Mouse (Mus musculus): ENCODE results near the gene Ykt6. TPM values are rescaled to one million over a fixed set of nuclear protein-coding genes. Genes with fewer than 3 reads are reported as not detected.

Ykt6 gene
- polyA plus RNA-seq, 1 experiment from 2014 or later: 40.9 TPM

DNA sequence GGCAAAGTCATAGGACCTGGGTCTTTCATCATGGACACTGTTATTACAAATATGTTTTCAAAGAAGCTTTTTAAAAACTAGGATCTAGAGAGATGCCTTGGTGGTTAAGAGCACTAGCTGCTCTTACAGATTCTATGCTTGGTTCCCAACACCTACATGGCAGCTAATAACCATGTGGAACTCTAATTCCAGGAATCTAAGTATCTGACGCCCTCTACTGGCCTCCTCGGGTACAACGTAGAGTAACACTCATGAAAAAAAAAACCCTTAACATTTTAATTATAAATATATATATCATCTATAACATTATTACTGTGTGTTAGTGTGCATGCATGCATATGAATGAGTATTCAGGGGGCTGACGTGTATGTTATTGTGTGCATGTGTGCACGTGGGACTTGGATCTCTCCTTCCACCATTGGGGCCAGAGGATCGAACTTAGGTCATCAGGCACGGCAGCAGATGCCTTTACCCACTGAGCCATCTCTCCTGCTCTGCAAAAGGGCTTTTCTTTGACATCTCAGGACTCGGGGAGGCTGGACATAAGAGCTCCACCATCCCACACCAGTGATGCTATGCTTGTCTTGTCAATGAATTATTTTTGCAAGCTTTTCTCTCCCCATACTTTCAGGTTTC is 2.2 kb upstream of the Ykt6 start:
- DNase-seq (ENCODE audit: low spot score) (peak; percentile 52), ATAC-seq (no peak)
- Histone ChIP-seq H3K9ac (replicated peaks; ENCODE audit: low read depth) (no peak overlapping the region), H3K36me3 (ENCODE audit: insufficient read depth, low read length) (no peaks in the 10 kb centered on the region), H3K4me1 (ENCODE audit: insufficient read depth, low read depth, low read length) (peaks cover 7% of the 10 kb centered on the region; the same call in 1 of the 2 replicates), H3K9me3 (ENCODE audit: low read length) (no peaks in the 10 kb centered on the region), H3K4me2 (replicated peaks; ENCODE audit: low read depth, low read length) (no peak overlapping the region), H3K27ac (ENCODE audit: low read length) (no peak overlapping the region), H3K4me3 (ENCODE audit: low read depth, low read length) (no peak overlapping the region), H3K27me3 (replicated peaks; ENCODE audit: insufficient read depth, low read length) (no peaks in the 10 kb centered on the region)
- TF ChIP-seq EP300 (IDR thresholded peaks at IDR 0.05): no peak
- TF ChIP-seq CTCF (IDR thresholded peaks at IDR 0.05): peak; percentile 56
- 33% methylated on average over 8 of the region's 8 CpGs for WGBS

DNA sequence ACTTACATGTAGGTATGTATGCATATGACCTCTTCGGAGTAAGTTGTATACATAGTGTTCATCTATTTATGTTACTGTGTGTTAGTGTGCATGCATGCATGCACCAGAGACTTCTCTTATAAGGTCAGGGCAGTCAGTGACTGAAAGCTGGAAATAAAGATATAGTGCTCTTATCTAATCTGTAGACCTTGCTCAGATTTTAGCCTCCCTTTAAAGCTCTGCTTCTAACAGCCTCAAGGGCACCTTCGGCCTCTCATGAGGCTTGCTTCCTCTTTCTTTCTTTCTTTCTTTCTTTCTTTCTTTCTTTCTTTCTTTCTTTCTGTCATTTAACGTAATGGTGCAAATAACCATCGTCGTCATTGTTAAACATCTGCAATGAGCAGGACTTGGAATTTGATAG is 1.1 kb upstream of the Ykt6 start:
- ATAC-seq (no peak), DNase-seq (ENCODE audit: low spot score) (no peak)
- H3K9me3 ChIP-seq (ENCODE audit: low read length): no peaks in the 10 kb centered on the region
- H3K27me3 ChIP-seq (replicated peaks; ENCODE audit: insufficient read depth, low read length): no peaks in the 10 kb centered on the region
- no peak overlapping the region for H3K4me2 ChIP-seq (replicated peaks; ENCODE audit: low read depth, low read length)
- no peaks in the 10 kb centered on the region for H3K36me3 ChIP-seq (ENCODE audit: insufficient read depth, low read length)
- no peak overlapping the region for H3K9ac ChIP-seq (replicated peaks; ENCODE audit: low read depth)
- H3K4me1 ChIP-seq (ENCODE audit: insufficient read depth, low read depth, low read length): peaks cover 7% of the 10 kb centered on the region; the same call in 1 of the 2 replicates
- no peak overlapping the region for H3K4me3 ChIP-seq (ENCODE audit: low read depth, low read length)
- H3K27ac ChIP-seq (ENCODE audit: low read length): no peak overlapping the region
- 70% methylated on average over 5 of the region's 5 CpGs for whole genome bisulfite sequencing
- TF ChIP-seq CTCF (IDR thresholded peaks at IDR 0.05) (no peak), EP300 (IDR thresholded peaks at IDR 0.05) (no peak)

DNA sequence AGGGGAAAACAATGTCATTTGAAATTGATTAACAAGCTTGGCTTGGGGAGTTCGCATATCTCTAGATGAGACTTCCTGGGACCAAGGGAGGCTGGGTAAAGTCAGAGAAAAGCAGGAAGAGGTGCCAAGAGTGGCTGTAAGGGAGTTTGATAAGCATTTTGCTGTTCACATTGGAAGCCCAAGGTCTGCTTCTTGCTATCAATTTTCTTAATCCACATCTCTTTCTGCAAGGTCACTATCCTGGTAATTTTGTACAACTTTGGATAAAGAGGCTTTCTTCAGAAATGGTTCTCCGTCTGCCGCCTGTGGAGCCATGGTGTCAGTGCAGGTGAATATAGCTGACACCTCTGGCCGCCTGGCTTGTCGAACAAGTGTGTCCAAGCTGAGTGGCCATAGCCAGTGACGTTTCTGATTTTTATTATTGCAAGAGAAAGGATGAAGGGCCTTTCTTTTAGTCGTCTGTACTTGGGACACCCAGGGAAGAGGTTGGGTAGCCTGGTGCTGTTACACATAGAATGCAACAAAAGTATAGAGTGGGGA is 458 bp upstream of the Ykt6 start:
- peak overlapping the region; percentile 75 for H3K4me3 ChIP-seq (ENCODE audit: low read depth, low read length)
- peak; percentile 77 for DNase-seq (ENCODE audit: low spot score)

DNA sequence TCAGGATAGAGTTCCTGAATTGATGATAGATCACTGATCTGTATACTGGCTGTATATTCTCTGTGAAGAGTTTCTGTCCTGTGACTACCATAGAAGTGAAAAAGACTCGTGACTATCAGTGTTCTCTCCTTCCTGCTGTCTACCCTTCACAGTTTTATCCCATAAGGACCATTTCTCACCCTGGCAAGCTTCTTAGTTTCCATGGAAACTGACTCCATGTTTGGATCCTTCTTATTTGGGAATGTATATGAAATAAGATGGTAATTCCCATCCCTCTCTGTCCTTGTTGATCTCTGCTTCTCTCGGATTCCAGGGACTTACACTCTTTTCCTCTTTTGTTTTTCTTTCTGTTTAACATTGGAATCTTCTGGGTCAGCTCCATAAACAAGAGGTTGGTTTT is 4.6 kb downstream of the Ykt6 start:
- whole genome bisulfite sequencing: 69% methylated on average over 2 of the region's 2 CpGs
- H3K27ac ChIP-seq (ENCODE audit: low read length): no peak overlapping the region
- no peaks in the 10 kb centered on the region for H3K9me3 ChIP-seq (ENCODE audit: low read length)
- no peak overlapping the region for H3K4me3 ChIP-seq (ENCODE audit: low read depth, low read length)
- peaks cover 39% of the 10 kb centered on the region for H3K36me3 ChIP-seq (ENCODE audit: insufficient read depth, low read length)
- H3K9ac ChIP-seq (replicated peaks; ENCODE audit: low read depth): no peak overlapping the region
- H3K4me2 ChIP-seq (replicated peaks; ENCODE audit: low read depth, low read length): no peak overlapping the region
- H3K27me3 ChIP-seq (replicated peaks; ENCODE audit: insufficient read depth, low read length): no peaks in the 10 kb centered on the region
- TF ChIP-seq EP300 (IDR thresholded peaks at IDR 0.05): no peak
- no peak for TF ChIP-seq CTCF (IDR thresholded peaks at IDR 0.05)
- peaks cover 7% of the 10 kb centered on the region; the same call in 1 of the 2 replicates for H3K4me1 ChIP-seq (ENCODE audit: insufficient read depth, low read depth, low read length)
- no peak for DNase-seq (ENCODE audit: low spot score)
- no peak for ATAC-seq

More for the DNA sequence above, 458 bp upstream of the Ykt6 start:
- Histone ChIP-seq H3K9me3 (ENCODE audit: low read length) (no peaks in the 10 kb centered on the region), H3K27me3 (replicated peaks; ENCODE audit: insufficient read depth, low read length) (no peaks in the 10 kb centered on the region), H3K27ac (ENCODE audit: low read length) (peak overlapping the region; percentile 95), H3K4me2 (replicated peaks; ENCODE audit: low read depth, low read length) (peak overlapping the region; percentile 87), H3K9ac (replicated peaks; ENCODE audit: low read depth) (peak overlapping the region; percentile 98), H3K36me3 (ENCODE audit: insufficient read depth, low read length) (no peaks in the 10 kb centered on the region), H3K4me1 (ENCODE audit: insufficient read depth, low read depth, low read length) (peaks cover 7% of the 10 kb centered on the region; the same call in 1 of the 2 replicates)
- TF ChIP-seq CTCF (IDR thresholded peaks at IDR 0.05): peak; percentile 50
- TF ChIP-seq EP300 (IDR thresholded peaks at IDR 0.05): no peak
- ATAC-seq: peak; percentile 66
- 5% methylated on average over 7 of the region's 7 CpGs for WGBS

DNA sequence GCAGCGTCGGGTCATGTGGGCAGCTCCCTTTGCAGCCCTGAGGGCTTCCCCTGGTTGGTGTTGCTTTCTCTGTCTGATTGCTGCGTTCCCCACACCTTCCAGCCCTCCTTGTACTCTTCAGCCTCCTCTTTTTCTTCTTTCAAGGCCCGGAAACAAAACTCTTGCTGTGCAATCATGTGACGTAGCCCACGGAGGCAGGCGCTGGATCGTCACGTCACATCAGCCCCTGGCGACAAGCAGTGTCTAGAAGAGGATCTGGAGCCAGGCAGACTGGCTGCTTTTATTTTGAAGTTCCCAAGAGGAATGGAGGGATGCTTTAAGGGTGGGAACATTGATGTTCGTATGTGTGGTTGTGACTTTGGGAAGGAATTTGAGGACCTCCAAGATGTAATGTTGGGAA is 10.4 kb downstream of the Ykt6 start:
- Histone ChIP-seq H3K9me3 (ENCODE audit: low read length) (no peaks in the 10 kb centered on the region), H3K36me3 (ENCODE audit: insufficient read depth, low read length) (peaks cover 37% of the 10 kb centered on the region), H3K4me1 (ENCODE audit: insufficient read depth, low read depth, low read length) (no peaks in the 10 kb centered on the region), H3K9ac (replicated peaks; ENCODE audit: low read depth) (no peak overlapping the region), H3K27me3 (replicated peaks; ENCODE audit: insufficient read depth, low read length) (no peaks in the 10 kb centered on the region), H3K4me3 (ENCODE audit: low read depth, low read length) (no peak overlapping the region), H3K27ac (ENCODE audit: low read length) (no peak overlapping the region), H3K4me2 (replicated peaks; ENCODE audit: low read depth, low read length) (no peak overlapping the region)
- ATAC-seq (no peak), DNase-seq (ENCODE audit: low spot score) (no peak)
- WGBS: 82% methylated on average over 11 of the region's 11 CpGs
- TF ChIP-seq CTCF (IDR thresholded peaks at IDR 0.05): no peak
- no peak for TF ChIP-seq EP300 (IDR thresholded peaks at IDR 0.05)

DNA sequence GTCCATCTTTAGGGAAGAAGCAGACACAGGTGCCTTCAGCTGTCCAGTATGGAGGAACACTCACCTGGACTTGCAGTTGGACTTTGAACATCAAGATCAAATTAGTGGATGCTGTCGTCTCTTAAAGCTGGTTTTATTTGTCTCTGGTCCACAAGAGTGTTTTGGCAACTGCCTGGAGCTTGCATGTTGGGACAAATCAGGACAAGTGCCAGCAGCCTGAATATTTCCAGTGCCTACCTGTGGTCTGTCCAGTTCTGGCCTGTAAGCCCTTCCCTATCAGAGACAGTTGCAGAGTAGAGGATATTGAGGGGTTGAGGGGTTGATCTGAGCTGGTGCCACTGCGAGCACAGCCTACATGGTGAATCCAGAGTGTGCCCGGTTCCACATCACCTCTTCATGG is 11.3 kb downstream of the Ykt6 start:
- DNase-seq (ENCODE audit: low spot score) (no peak), ATAC-seq (no peak)
- WGBS: 92% methylated on average over 3 of the region's 3 CpGs
- no peak overlapping the region for H3K4me2 ChIP-seq (replicated peaks; ENCODE audit: low read depth, low read length)
- no peak overlapping the region for H3K9ac ChIP-seq (replicated peaks; ENCODE audit: low read depth)
- no peaks in the 10 kb centered on the region for H3K9me3 ChIP-seq (ENCODE audit: low read length)
- peaks cover 29% of the 10 kb centered on the region for H3K36me3 ChIP-seq (ENCODE audit: insufficient read depth, low read length)
- no peak overlapping the region for H3K4me3 ChIP-seq (ENCODE audit: low read depth, low read length)
- TF ChIP-seq CTCF (IDR thresholded peaks at IDR 0.05): no peak
- TF ChIP-seq EP300 (IDR thresholded peaks at IDR 0.05): no peak
- H3K27me3 ChIP-seq (replicated peaks; ENCODE audit: insufficient read depth, low read length): no peaks in the 10 kb centered on the region
- H3K4me1 ChIP-seq (ENCODE audit: insufficient read depth, low read depth, low read length): no peaks in the 10 kb centered on the region
- no peak overlapping the region for H3K27ac ChIP-seq (ENCODE audit: low read length)
